Mouse (Mus musculus): Measurements from ENCODE around the gene Adgrd1. TPM values are rescaled to one million over a fixed set of nuclear protein-coding genes. Genes with fewer than 3 reads are reported as not detected.
A peak's percentile ranks its signal among the peaks of the same experiment; 100 is the strongest.

Adgrd1 gene
- total and polyA plus RNA-seq, 2 experiments from 2014 or later = 0.17 to 0.77 TPM

GRCm38 (mm10) chr5:129186260-129186659 lies 89.7 kb downstream of the Adgrd1 start:
- no peak overlapping the region for H3K4me2 ChIP-seq (ENCODE audit: low read depth, low read length, poor library complexity, severe bottlenecking)
- no peak overlapping the region for H3K9ac ChIP-seq (replicated peaks; ENCODE audit: low read length, poor library complexity, severe bottlenecking)
- H3K36me3 ChIP-seq (ENCODE audit: insufficient read depth, low read length) = no peaks in the 10 kb centered on the region
- peak; percentile 58 for TF ChIP-seq CTCF (IDR thresholded peaks at IDR 0.05)
- no peak overlapping the region for H3K27ac ChIP-seq (ENCODE audit: low read depth, low read length)
- no peaks in the 10 kb centered on the region for H3K4me1 ChIP-seq (ENCODE audit: insufficient read depth, low read length)
- DNase-seq (ENCODE audit: low spot score) = no peak
- no peaks in the 10 kb centered on the region for H3K9me3 ChIP-seq (ENCODE audit: low read length)
- H3K27me3 ChIP-seq (ENCODE audit: insufficient read depth, low read length) = no peaks in the 10 kb centered on the region
- no peak for ATAC-seq (ENCODE audit: low FRiP score)
- 3% methylated on average over 2 of the region's 2 CpGs for WGBS
- H3K4me3 ChIP-seq (ENCODE audit: low read depth, low read length) = no peak overlapping the region

- no peak for TF ChIP-seq CTCF (IDR thresholded peaks at IDR 0.05)
- DNase-seq (ENCODE audit: low spot score) (no peak), ATAC-seq (ENCODE audit: low FRiP score) (no peak)
- Histone ChIP-seq H3K9ac (replicated peaks; ENCODE audit: low read length, poor library complexity, severe bottlenecking) (no peak overlapping the region), H3K36me3 (ENCODE audit: insufficient read depth, low read length) (no peaks in the 10 kb centered on the region), H3K27ac (ENCODE audit: low read depth, low read length) (no peak overlapping the region), H3K4me3 (ENCODE audit: low read depth, low read length) (no peak overlapping the region), H3K4me1 (ENCODE audit: insufficient read depth, low read length) (no peaks in the 10 kb centered on the region), H3K4me2 (ENCODE audit: low read depth, low read length, poor library complexity, severe bottlenecking) (no peak overlapping the region), H3K27me3 (ENCODE audit: insufficient read depth, low read length) (no peaks in the 10 kb centered on the region), H3K9me3 (ENCODE audit: low read length) (no peaks in the 10 kb centered on the region)
- WGBS = 82% methylated on average over 7 of the region's 7 CpGs
These were observed 90.4 kb downstream of the Adgrd1 start for GRCm38 (mm10) chr5:129186926-129187325.

GRCm38 (mm10) chr5:129189071-129189470 lies 92.5 kb downstream of the Adgrd1 start:
- no peaks in the 10 kb centered on the region for H3K9me3 ChIP-seq (ENCODE audit: low read length)
- ATAC-seq (ENCODE audit: low FRiP score) (no peak), DNase-seq (ENCODE audit: low spot score) (peak; percentile 65)
- H3K9ac ChIP-seq (replicated peaks; ENCODE audit: low read length, poor library complexity, severe bottlenecking) = no peak overlapping the region
- 65% methylated on average over 6 of the region's 6 CpGs for WGBS
- no peaks in the 10 kb centered on the region for H3K27me3 ChIP-seq (ENCODE audit: insufficient read depth, low read length)
- no peak overlapping the region for H3K4me3 ChIP-seq (ENCODE audit: low read depth, low read length)
- TF ChIP-seq CTCF (IDR thresholded peaks at IDR 0.05) = no peak
- no peak overlapping the region for H3K27ac ChIP-seq (ENCODE audit: low read depth, low read length)
- no peaks in the 10 kb centered on the region for H3K36me3 ChIP-seq (ENCODE audit: insufficient read depth, low read length)
- no peaks in the 10 kb centered on the region for H3K4me1 ChIP-seq (ENCODE audit: insufficient read depth, low read length)
- H3K4me2 ChIP-seq (ENCODE audit: low read depth, low read length, poor library complexity, severe bottlenecking) = no peak overlapping the region

- Histone ChIP-seq H3K27ac (ENCODE audit: low read depth, low read length) (no peak overlapping the region), H3K4me3 (ENCODE audit: low read depth, low read length) (no peak overlapping the region), H3K27me3 (ENCODE audit: insufficient read depth, low read length) (no peaks in the 10 kb centered on the region), H3K36me3 (ENCODE audit: insufficient read depth, low read length) (no peaks in the 10 kb centered on the region), H3K9me3 (ENCODE audit: low read length) (no peaks in the 10 kb centered on the region), H3K9ac (replicated peaks; ENCODE audit: low read length, poor library complexity, severe bottlenecking) (no peak overlapping the region), H3K4me2 (ENCODE audit: low read depth, low read length, poor library complexity, severe bottlenecking) (no peak overlapping the region), H3K4me1 (ENCODE audit: insufficient read depth, low read length) (no peaks in the 10 kb centered on the region)
- TF ChIP-seq CTCF (IDR thresholded peaks at IDR 0.05) = no peak
- DNase-seq (ENCODE audit: low spot score) (no peak), ATAC-seq (ENCODE audit: low FRiP score) (no peak)
- WGBS = 60% methylated on average over 7 of the region's 7 CpGs
These were observed 93.5 kb downstream of the Adgrd1 start for GRCm38 (mm10) chr5:129190077-129190476.

GRCm38 (mm10) chr5:129196501-129196900 lies 100.0 kb downstream of the Adgrd1 start:
- Histone ChIP-seq H3K27me3 (ENCODE audit: insufficient read depth, low read length) (no peaks in the 10 kb centered on the region), H3K4me3 (ENCODE audit: low read depth, low read length) (no peak overlapping the region), H3K4me1 (ENCODE audit: insufficient read depth, low read length) (no peaks in the 10 kb centered on the region), H3K27ac (ENCODE audit: low read depth, low read length) (no peak overlapping the region), H3K4me2 (ENCODE audit: low read depth, low read length, poor library complexity, severe bottlenecking) (no peak overlapping the region), H3K9ac (replicated peaks; ENCODE audit: low read length, poor library complexity, severe bottlenecking) (no peak overlapping the region), H3K9me3 (ENCODE audit: low read length) (no peaks in the 10 kb centered on the region), H3K36me3 (ENCODE audit: insufficient read depth, low read length) (no peaks in the 10 kb centered on the region)
- 58% methylated on average over 9 of the region's 9 CpGs for WGBS
- ATAC-seq (ENCODE audit: low FRiP score) (no peak), DNase-seq (ENCODE audit: low spot score) (no peak)
- no peak for TF ChIP-seq CTCF (IDR thresholded peaks at IDR 0.05)

- no peak overlapping the region for H3K9ac ChIP-seq (replicated peaks; ENCODE audit: low read length, poor library complexity, severe bottlenecking)
- 48% methylated on average over 9 of the region's 9 CpGs for WGBS
- H3K4me3 ChIP-seq (ENCODE audit: low read depth, low read length) = no peak overlapping the region
- 0 out of 2 replicates have a peak overlapping the region, but pooled peaks have one; percentile 18 for H3K27ac ChIP-seq (ENCODE audit: low read depth, low read length)
- H3K4me2 ChIP-seq (ENCODE audit: low read depth, low read length, poor library complexity, severe bottlenecking) = no peak overlapping the region
- DNase-seq (ENCODE audit: low spot score) (no peak), ATAC-seq (ENCODE audit: low FRiP score) (no peak)
- no peaks in the 10 kb centered on the region for H3K27me3 ChIP-seq (ENCODE audit: insufficient read depth, low read length)
- no peaks in the 10 kb centered on the region for H3K36me3 ChIP-seq (ENCODE audit: insufficient read depth, low read length)
- no peaks in the 10 kb centered on the region for H3K9me3 ChIP-seq (ENCODE audit: low read length)
- TF ChIP-seq CTCF (IDR thresholded peaks at IDR 0.05) = no peak
- H3K4me1 ChIP-seq (ENCODE audit: insufficient read depth, low read length) = no peaks in the 10 kb centered on the region
These were observed 100.5 kb downstream of the Adgrd1 start for GRCm38 (mm10) chr5:129196971-129197519.

All from midbrain, postnatal 0 days (tissue).